Mouse (Mus musculus): ENCODE measurements around the gene Timm29. TPM values are rescaled to one million over a fixed set of nuclear protein-coding genes. Genes with fewer than 3 reads are reported as not detected.

Timm29 gene
- total and polyA plus RNA-seq, 2 experiments from 2014 or later = 61.7 to 81.5 TPM

DNA sequence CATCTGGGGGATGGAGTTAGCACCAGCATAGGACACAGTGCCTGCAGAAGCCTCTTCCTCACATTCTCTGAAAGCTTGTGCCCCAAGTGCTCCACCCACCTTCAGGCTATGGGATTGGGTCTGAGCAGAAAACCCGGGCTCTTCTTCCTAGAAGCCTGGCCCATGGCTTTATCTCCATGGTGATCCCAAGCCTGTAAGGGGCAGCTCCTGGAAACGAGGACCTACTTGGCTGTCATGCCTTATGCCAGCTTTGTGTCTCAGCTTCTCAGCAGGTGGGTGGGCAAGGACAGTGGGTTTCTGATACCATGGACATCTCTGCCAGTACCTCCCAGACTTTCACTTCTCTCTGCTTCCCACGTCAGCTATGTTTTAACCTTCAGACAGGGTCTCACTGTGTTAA lies 14.3 kb upstream of the Timm29 start:
- no peak overlapping the region for H3K4me3 ChIP-seq (ENCODE audit: low read depth, low read length)
- peaks cover 86% of the 10 kb centered on the region for H3K36me3 ChIP-seq (ENCODE audit: insufficient read depth)
- H3K4me1 ChIP-seq (ENCODE audit: insufficient read depth) = no peaks in the 10 kb centered on the region
- DNase-seq (no peak), ATAC-seq (no peak)
- WGBS = 62% methylated on average over 3 of the region's 3 CpGs
- no peak overlapping the region for H3K27ac ChIP-seq (ENCODE audit: low read depth, low read length)
- H3K4me2 ChIP-seq (ENCODE audit: low read depth) = no peak overlapping the region
- H3K9me3 ChIP-seq (ENCODE audit: low read length) = no peaks in the 10 kb centered on the region
- TF ChIP-seq CTCF (IDR thresholded peaks at IDR 0.05; ENCODE audit: low read depth) = no peak
- H3K27me3 ChIP-seq (ENCODE audit: insufficient read depth, low read length) = no peaks in the 10 kb centered on the region
- H3K9ac ChIP-seq = no peak overlapping the region

DNA sequence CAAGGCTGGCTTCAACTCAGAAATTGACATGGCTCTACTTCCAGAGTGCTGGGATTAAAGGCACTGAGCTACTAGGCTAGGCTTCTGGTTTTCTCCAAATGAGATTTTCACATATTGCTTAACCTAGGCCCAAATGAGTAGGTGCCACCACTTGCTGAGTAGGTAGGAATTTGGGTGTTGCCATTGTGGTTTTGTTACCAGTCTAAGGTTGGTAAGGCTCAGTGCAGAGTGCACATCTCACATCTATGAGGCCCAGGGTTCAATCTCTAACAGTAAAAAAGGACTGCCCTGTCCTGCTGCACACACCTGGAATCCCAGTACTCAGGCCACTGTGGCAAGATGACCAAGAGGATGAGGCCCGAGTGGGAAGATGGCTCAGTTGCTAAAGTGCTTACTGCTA lies 7.1 kb upstream of the Timm29 start:
- Histone ChIP-seq H3K4me1 (ENCODE audit: insufficient read depth) (no peaks in the 10 kb centered on the region), H3K4me2 (ENCODE audit: low read depth) (no peak overlapping the region), H3K4me3 (ENCODE audit: low read depth, low read length) (no peak overlapping the region), H3K27me3 (ENCODE audit: insufficient read depth, low read length) (no peaks in the 10 kb centered on the region), H3K36me3 (ENCODE audit: insufficient read depth) (peaks cover 87% of the 10 kb centered on the region), H3K27ac (ENCODE audit: low read depth, low read length) (no peak overlapping the region), H3K9ac (no peak overlapping the region), H3K9me3 (ENCODE audit: low read length) (no peaks in the 10 kb centered on the region)
- no peak for DNase-seq
- TF ChIP-seq CTCF (IDR thresholded peaks at IDR 0.05; ENCODE audit: low read depth) = no peak
- 97% methylated on average over 1 of the region's 1 CpGs for WGBS
- ATAC-seq = no peak

DNA sequence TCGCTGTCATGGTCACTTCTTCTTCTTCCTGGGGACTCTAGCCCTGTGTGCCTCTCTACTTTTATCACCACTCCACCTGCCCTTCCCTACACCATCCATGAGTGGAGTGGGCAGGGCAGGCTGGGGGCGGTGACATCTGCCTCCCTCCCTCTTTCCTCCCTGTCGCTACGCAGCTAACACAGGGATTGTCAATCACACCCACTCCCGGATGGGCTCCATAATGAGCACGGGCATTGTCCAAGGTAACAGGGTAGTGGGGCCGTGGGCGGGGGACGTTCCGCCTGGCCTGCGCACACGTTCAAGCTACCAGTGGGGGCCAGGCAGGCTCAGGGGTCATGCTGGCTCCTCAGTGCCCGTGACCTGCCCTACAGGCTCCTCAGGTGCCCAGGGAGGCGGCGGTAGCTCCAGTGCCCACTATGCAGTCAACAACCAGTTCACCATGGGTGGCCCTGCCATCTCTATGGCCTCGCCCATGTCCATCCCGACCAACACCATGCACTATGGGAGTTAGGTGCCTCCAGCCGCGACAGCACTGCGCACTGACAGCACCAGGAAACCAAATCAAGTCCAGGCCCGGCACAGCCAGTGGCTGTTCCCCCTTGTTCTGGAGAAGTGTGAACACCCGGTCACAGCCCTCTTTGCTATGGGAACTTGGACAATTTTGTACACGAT lies 4.7 kb upstream of the Timm29 start:
- WGBS = 86% methylated on average over 23 of the region's 23 CpGs
- H3K4me2 ChIP-seq (ENCODE audit: low read depth) = no peak overlapping the region
- TF ChIP-seq CTCF (IDR thresholded peaks at IDR 0.05; ENCODE audit: low read depth) = no peak

DNA sequence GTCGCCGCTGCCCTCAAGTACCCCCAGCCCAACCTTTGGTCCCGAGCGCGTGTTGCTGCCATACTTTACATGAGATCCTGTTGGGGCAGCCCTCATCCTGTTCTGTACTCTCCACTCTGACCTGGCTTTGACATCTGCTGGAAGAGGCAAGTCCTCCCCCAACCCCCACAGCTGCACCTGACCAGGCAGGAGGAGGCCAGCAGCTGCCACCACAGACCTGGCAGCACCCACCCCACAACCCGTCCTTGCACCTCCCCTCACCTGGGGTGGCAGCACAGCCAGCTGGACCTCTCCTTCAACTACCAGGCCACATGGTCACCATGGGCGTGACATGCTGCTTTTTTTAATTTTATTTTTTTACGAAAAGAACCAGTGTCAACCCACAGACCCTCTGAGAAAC lies 4.2 kb upstream of the Timm29 start:
- Histone ChIP-seq H3K9me3 (ENCODE audit: low read length) (no peaks in the 10 kb centered on the region), H3K4me2 (ENCODE audit: low read depth) (no peak overlapping the region), H3K27ac (ENCODE audit: low read depth, low read length) (no peak overlapping the region), H3K27me3 (ENCODE audit: insufficient read depth, low read length) (no peaks in the 10 kb centered on the region), H3K4me1 (ENCODE audit: insufficient read depth) (peaks cover 8% of the 10 kb centered on the region; the same call in 1 of the 2 replicates), H3K4me3 (ENCODE audit: low read depth, low read length) (no peak overlapping the region), H3K36me3 (ENCODE audit: insufficient read depth) (peaks cover 60% of the 10 kb centered on the region), H3K9ac (no peak overlapping the region)
- DNase-seq (no peak), ATAC-seq (no peak)
- WGBS = 92% methylated on average over 8 of the region's 8 CpGs
- TF ChIP-seq CTCF (IDR thresholded peaks at IDR 0.05; ENCODE audit: low read depth) = no peak

More for the DNA sequence above, 4.7 kb upstream of the Timm29 start:
- Histone ChIP-seq H3K27ac (ENCODE audit: low read depth, low read length) (no peak overlapping the region), H3K36me3 (ENCODE audit: insufficient read depth) (peaks cover 65% of the 10 kb centered on the region), H3K9ac (no peak overlapping the region), H3K27me3 (ENCODE audit: insufficient read depth, low read length) (no peaks in the 10 kb centered on the region), H3K9me3 (ENCODE audit: low read length) (no peaks in the 10 kb centered on the region), H3K4me3 (ENCODE audit: low read depth, low read length) (no peak overlapping the region), H3K4me1 (ENCODE audit: insufficient read depth) (peaks cover 8% of the 10 kb centered on the region; the same call in 1 of the 2 replicates)
- DNase-seq (no peak), ATAC-seq (no peak)

DNA sequence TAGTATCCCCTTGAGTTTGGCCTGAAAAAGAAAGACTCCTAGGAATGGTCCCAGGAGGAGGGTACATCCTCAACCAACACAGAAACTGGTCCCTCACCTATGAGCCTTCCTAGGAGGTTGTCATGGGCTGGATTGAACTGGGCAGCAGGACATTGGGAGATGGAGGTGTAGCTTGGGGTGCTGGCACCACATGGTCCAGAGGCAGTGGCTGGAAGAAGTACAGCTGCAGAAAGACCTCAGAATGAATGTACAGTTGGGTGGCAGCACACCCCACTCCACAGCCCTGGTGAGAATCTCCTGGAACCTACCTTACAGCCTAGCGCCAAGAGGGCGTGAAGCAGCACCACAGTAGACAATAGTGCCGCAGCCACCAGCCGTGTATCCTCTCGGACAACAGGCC lies 3.0 kb upstream of the Timm29 start:
- peaks cover 51% of the 10 kb centered on the region for H3K36me3 ChIP-seq (ENCODE audit: insufficient read depth)

DNA sequence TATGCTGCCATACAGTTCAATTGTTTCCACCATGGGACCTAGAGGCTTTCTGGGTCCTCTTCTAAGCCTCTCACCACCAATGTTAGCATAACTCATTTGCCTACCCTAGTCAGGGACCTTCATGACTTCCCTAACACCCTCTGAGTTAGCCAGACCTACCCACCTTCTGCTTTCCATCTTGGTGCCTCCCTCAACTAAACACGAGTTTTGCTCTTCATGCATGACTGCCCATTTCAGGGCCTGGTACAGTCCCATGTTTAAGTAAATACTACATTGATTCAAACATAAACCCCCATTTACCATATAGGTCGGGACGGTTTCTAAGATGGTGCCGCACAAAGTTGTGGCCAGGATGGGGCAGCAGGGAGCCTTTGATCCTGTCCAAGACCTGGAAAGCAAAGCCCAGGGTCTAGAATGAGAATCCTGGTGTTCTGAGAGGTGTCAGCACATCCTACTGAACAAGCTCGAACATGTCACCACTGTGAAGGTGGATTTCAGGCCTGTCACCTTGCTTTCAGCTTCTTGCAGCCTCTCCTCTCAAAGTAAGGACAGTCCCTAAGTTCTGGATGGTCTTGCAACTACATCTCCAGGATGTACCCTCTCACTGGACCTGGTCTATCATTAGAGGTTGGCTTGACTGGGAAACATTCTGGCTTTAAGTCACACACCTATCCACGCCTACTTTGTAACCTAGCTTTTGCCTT lies 1.2 kb upstream of the Timm29 start:
- H3K4me1 ChIP-seq (ENCODE audit: insufficient read depth) = peaks cover 23% of the 10 kb centered on the region
- ATAC-seq (no peak), DNase-seq (no peak)
- WGBS = 79% methylated on average over 6 of the region's 6 CpGs
- no peak overlapping the region for H3K4me3 ChIP-seq (ENCODE audit: low read depth, low read length)
- no peak overlapping the region for H3K9ac ChIP-seq
- no peak overlapping the region for H3K27ac ChIP-seq (ENCODE audit: low read depth, low read length)
- H3K27me3 ChIP-seq (ENCODE audit: insufficient read depth, low read length) = no peaks in the 10 kb centered on the region
- no peaks in the 10 kb centered on the region for H3K9me3 ChIP-seq (ENCODE audit: low read length)
- TF ChIP-seq CTCF (IDR thresholded peaks at IDR 0.05; ENCODE audit: low read depth) = no peak
- no peak overlapping the region for H3K4me2 ChIP-seq (ENCODE audit: low read depth)
- H3K36me3 ChIP-seq (ENCODE audit: insufficient read depth) = peaks cover 42% of the 10 kb centered on the region

More for the DNA sequence above, 3.0 kb upstream of the Timm29 start:
- ATAC-seq (no peak), DNase-seq (no peak)
- Histone ChIP-seq H3K4me1 (ENCODE audit: insufficient read depth) (peaks cover 15% of the 10 kb centered on the region), H3K27ac (ENCODE audit: low read depth, low read length) (no peak overlapping the region), H3K9ac (no peak overlapping the region), H3K9me3 (ENCODE audit: low read length) (no peaks in the 10 kb centered on the region), H3K4me3 (ENCODE audit: low read depth, low read length) (no peak overlapping the region), H3K4me2 (ENCODE audit: low read depth) (no peak overlapping the region), H3K27me3 (ENCODE audit: insufficient read depth, low read length) (no peaks in the 10 kb centered on the region)
- 80% methylated on average over 5 of the region's 5 CpGs for WGBS
- no peak for TF ChIP-seq CTCF (IDR thresholded peaks at IDR 0.05; ENCODE audit: low read depth)

Data from forebrain, postnatal 0 days (tissue).